Mouse (Mus musculus) limb, embryonic 14.5 days (tissue): ENCODE measurements around the gene Stx3. TPM values are rescaled to one million over a fixed set of nuclear protein-coding genes. Genes with fewer than 3 reads are reported as not detected.
A peak's percentile ranks its signal among the peaks of the same experiment; 100 is the strongest.

ENCODE experiments used
- ATAC-seq: fragments of 200-750 bp; cut with Nextera tagmentation; 2 replicates; pipeline ENCODE4 v1.8.0; 2017; ENCODE audit warnings: low read depth, moderate number of reproducible peaks, moderate TSS enrichment; ENCODE audit not compliant: low FRiP score
- DNase-seq: peaks from one replicate; pipeline ENCODE4 v3.0.0-alpha.2; 2015; ENCODE audit warnings: low spot score
- H3K27ac ChIP-seq: fragments of 300-500 bp; sonication (generic); replicated peaks from 2 replicates; pipeline ENCODE4 v1.5.1; 2014; ENCODE audit warnings: low read depth, mild to moderate bottlenecking, low read length, moderate library complexity, mixed read lengths
- H3K27me3 ChIP-seq: fragments of 300-500 bp; sonication (generic); 2 replicates; pipeline ENCODE4 v1.6.1; 2014; ENCODE audit warnings: low read length, mixed read lengths; ENCODE audit not compliant: control insufficient read depth, insufficient read depth
- H3K36me3 ChIP-seq: fragments of 300-500 bp; sonication (generic); 2 replicates; pipeline ENCODE4 v1.6.1; 2014; ENCODE audit warnings: mild to moderate bottlenecking, low read length, moderate library complexity, mixed read lengths; ENCODE audit not compliant: control insufficient read depth, insufficient read depth
- H3K4me1 ChIP-seq: fragments of 300-500 bp; sonication (generic); 2 replicates; pipeline ENCODE4 v1.6.1; 2014; ENCODE audit warnings: antibody characterized with exemption, low read length, mixed read lengths; ENCODE audit not compliant: control insufficient read depth, insufficient read depth
- H3K4me2 ChIP-seq: fragments of 300-500 bp; sonication (generic); replicated peaks from 2 replicates; pipeline ENCODE4 v1.6.1; 2014; ENCODE audit warnings: low read depth, mild to moderate bottlenecking, low read length, moderate library complexity; ENCODE audit not compliant: severe bottlenecking
- H3K4me3 ChIP-seq: fragments of 300-500 bp; sonication (generic); replicated peaks from 2 replicates; pipeline ENCODE4 v1.5.1; 2014; ENCODE audit warnings: low read length
- H3K9ac ChIP-seq: fragments of 300-500 bp; sonication (generic); 2 replicates; pipeline ENCODE4 v1.6.1; 2014; ENCODE audit warnings: mild to moderate bottlenecking, low read depth, low read length, moderate library complexity; ENCODE audit not compliant: severe bottlenecking
- H3K9me3 ChIP-seq: fragments of 300-500 bp; sonication (generic); 2 replicates; pipeline ENCODE4 v1.6.1; 2016; ENCODE audit warnings: low read length; ENCODE audit not compliant: control insufficient read depth
- POLR2A ChIP-seq: fragments of 200-500 bp; IDR thresholded peaks from 2 replicates; pipeline ENCODE4 v1.8.0; 2012; ENCODE audit warnings: inconsistent platforms, mild to moderate bottlenecking, moderate library complexity, borderline replicate concordance; ENCODE audit not compliant: insufficient read depth, insufficient read length; ENCODE audit errors: extremely low read depth
- WGBS: fragments of 180-500 bp; shearing (Covaris S2); extraction: QIAGEN DNeasy Blood & Tissue Kit; methylation state at CpG from one replicate; pipeline ENCODE4 v1.1.7; 2014; 5-methylcytosine and 5-hydroxymethylcytosine counted together
- polyA plus RNA-seq, 2 experiments: library from polyadenylated mRNA; depleted of rRNA in 1 of 2; stranded (reverse) in 1 of 2; unstranded in 1 of 2; fragments of >200 nt; fragmentation: Nextera tagmentation in 1 of 2; extraction: Ambion mirVana in 1 of 2; gene quantifications; 2 replicates each; pipeline versions ENCODE4 v1.2.1 to v1.2.3; 2012 to 2014

Stx3 gene
- polyA plus RNA-seq, 2 experiments: 5.2 to 6.7 TPM

DNA sequence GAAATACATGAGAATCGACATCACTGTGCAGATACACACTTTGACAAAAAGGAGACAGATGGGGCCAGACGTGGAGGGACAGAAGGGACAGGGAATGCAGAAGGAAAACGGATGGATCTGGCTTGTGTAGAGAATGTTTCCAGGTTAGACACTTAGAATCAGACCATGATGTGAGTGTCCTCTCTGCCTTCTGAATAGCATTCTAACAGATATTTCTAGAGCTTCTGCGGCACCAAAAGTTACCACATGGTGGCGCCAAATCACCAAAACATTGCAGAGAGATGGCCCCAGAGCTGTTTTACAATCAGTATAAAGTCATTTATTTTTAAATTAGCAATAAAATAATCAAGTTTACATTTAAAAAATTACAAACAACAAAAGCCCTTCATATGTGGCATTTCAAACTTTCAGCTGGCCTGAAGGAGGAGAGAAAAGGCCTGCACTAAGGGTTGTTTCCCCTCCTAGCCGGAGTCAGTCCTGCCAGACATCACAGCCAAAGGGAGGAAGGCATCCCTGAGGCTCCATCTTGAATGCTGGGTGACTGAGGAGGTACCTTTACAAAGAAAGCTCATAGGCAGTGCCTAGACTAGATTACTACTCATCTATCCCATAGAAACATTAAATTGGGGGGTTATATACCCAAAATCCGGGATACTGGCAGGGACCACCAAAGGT is 41.9 kb downstream of the Stx3 start:
- DNase-seq: peak; percentile 58
- Histone ChIP-seq H3K4me2 (no peak overlapping the region), H3K9me3 (no peaks in the 10 kb centered on the region), H3K4me3 (no peak overlapping the region), H3K4me1 (no peaks in the 10 kb centered on the region), H3K27me3 (no peaks in the 10 kb centered on the region), H3K9ac (no peak overlapping the region), H3K36me3 (peaks cover 27% of the 10 kb centered on the region), H3K27ac (no peak overlapping the region)
- ATAC-seq: no peak
- 64% methylated on average over 7 of the region's 7 CpGs for WGBS
- no peak for TF ChIP-seq POLR2A

DNA sequence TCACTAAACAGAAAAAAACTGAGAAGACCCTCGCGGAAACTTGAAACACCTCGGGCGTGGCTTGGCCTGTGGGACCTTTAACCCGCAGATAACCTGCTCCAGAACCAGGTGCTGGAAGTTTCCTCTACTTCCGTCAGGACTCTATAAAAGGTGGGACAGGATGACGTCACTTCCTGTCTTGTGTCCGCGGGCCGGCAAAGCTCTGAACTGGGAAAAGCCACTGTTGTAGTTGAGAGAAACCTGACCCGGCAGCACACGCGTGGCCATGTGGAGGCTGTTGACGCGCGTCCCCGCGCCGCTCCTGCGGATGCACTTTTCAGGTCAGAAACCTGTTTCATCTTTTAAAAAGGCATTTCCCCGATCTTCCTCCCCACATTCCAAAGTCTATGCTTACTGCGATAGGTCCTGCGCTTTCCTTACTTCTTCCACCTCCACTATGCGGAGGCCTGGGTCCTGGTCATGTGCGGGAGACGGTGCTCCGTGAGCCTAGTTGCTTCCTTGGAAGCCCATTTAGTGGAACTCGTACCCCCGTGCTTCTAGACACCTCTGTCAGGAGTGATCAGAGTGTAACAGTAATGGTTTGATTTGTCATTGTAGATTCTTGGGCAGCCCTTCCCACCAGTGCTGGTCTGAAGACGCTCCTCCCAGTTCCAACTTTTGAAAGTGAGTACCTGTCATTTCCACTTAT is 48.9 kb downstream of the Stx3 start, which contains the start of gene Mrpl16:
Gene Mrpl16, plus strand, starts transcription at position 187 of the 688 bp plus-strand sequence.
- Histone ChIP-seq H3K9ac (peak within 1 kb of the TSS; percentile 74), H3K27me3 (no peaks in the 10 kb centered on the region), H3K4me3 (peak within 1 kb of the TSS; percentile 63), H3K27ac (peak within 1 kb of the TSS; percentile 65; the same call in 1 of the 2 replicates), H3K4me1 (peaks cover 6% of the 10 kb centered on the region; the same call in 1 of the 2 replicates), H3K9me3 (no peaks in the 10 kb centered on the region), H3K36me3 (peaks cover 22% of the 10 kb centered on the region), H3K4me2 (peak within 1 kb of the TSS; percentile 69)
- WGBS: under 1% methylated on average over 30 of the region's 30 CpGs
- ATAC-seq (peak; percentile 95), DNase-seq (peak; percentile 95)
- TF ChIP-seq POLR2A: no peak

DNA sequence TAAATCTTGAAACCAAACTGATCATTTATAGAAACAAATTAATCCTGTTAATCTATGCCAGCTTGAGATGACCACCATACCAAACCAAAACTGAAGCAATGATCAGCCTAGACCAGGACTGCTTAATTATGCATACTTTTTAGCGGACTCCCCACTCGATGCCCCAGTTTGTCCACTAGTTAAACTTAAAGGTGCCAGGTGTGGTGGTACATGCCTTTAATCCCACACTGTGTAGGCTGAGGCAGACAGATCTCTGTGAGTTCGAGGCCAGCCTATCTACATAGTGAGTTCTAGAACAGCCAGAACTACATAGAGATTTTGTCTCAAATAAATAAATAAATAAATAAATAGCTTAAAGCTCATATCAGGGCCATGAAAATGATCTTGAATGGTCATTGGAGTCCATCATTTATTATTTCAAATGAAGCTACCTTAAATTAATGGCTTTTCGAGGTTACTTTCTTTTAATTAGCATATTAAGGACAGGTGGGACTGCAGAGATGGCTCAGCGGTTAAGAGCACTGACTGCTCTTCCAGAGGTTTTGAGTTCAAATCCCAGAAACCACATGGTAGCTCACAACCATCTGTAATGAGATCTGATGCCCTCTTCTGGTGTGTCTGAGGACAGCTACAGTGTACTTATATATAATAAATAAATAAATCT is 49.8 kb downstream of the Stx3 start:
- Histone ChIP-seq H3K4me3 (no peak overlapping the region; the same call in 1 of the 2 replicates), H3K4me2 (peak overlapping the region; percentile 69)
- no peak for ATAC-seq

DNA sequence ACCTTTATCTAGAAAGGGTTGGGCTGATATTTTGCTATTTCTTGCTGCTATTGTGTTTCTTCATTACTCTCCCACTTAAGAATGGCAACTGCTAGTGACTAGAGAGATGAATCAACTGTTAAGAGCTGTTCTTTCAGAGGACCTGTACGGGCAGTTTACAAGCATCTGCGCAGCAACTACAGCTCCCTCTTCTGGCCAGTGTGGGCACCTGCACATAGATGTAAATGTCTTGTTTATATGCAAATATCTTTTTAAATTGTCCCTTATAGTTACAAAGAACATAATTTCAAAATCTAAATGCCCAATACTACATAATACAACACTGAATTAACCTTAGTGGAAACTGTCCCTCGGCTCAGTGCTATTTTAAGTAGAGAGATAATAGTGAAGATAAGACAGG is 51.0 kb downstream of the Stx3 start:
- H3K9ac ChIP-seq: no peak overlapping the region
- H3K4me3 ChIP-seq: no peak overlapping the region
- peak; percentile 43 for DNase-seq
- no peak for ATAC-seq
- WGBS: 13% methylated on average over 3 of the region's 3 CpGs
- no peak overlapping the region for H3K27ac ChIP-seq
- no peak overlapping the region for H3K4me2 ChIP-seq
- no peaks in the 10 kb centered on the region for H3K36me3 ChIP-seq
- no peaks in the 10 kb centered on the region for H3K9me3 ChIP-seq
- TF ChIP-seq POLR2A: no peak
- peaks cover 6% of the 10 kb centered on the region; the same call in 1 of the 2 replicates for H3K4me1 ChIP-seq
- H3K27me3 ChIP-seq: no peaks in the 10 kb centered on the region

More for the DNA sequence above, 49.8 kb downstream of the Stx3 start:
- no peaks in the 10 kb centered on the region for H3K27me3 ChIP-seq
- H3K27ac ChIP-seq: no peak overlapping the region
- TF ChIP-seq POLR2A: no peak
- H3K36me3 ChIP-seq: peaks cover 12% of the 10 kb centered on the region
- WGBS: 90% methylated on average over 5 of the region's 5 CpGs
- peaks cover 6% of the 10 kb centered on the region; the same call in 1 of the 2 replicates for H3K4me1 ChIP-seq
- no peak overlapping the region for H3K9ac ChIP-seq
- no peak for DNase-seq
- no peaks in the 10 kb centered on the region for H3K9me3 ChIP-seq

DNA sequence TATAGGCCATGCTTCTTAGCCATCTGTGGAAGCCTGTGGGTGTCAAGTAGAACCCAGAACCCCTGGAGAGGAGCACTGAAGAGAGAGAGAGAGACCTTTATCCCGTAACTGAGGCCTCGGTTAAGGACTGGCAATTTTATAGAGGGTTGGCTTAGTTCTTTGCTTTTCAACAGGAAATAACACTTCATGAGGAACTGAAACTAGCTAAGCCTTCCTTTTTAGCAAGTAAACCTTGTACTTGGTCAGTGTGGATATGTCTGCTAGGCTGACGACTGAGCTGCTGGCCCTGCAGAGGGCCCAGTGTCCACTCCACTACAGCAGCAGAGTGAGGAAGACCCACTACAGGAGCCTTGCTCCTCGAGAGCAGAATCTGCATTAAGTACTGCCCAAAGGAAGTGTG is 52.8 kb downstream of the Stx3 start:
- Histone ChIP-seq H3K4me3 (no peak overlapping the region), H3K4me1 (peaks cover 6% of the 10 kb centered on the region; the same call in 1 of the 2 replicates), H3K36me3 (no peaks in the 10 kb centered on the region), H3K27ac (no peak overlapping the region), H3K9me3 (no peaks in the 10 kb centered on the region), H3K27me3 (no peaks in the 10 kb centered on the region), H3K9ac (no peak overlapping the region), H3K4me2 (no peak overlapping the region)
- TF ChIP-seq POLR2A: no peak
- 64% methylated on average over 4 of the region's 4 CpGs for WGBS
- ATAC-seq: no peak
- DNase-seq: no peak
